Mouse (Mus musculus) bone marrow, adult 2 months (tissue): ENCODE data around the gene Pde8a.

Experiments used
- CTCF ChIP-seq: fragments of 200-500 bp; IDR thresholded peaks from 2 replicates; pipeline ENCODE4 v1.5.1; 2011; ENCODE audit warnings: low read length, control low read depth; ENCODE audit not compliant: control insufficient read depth, insufficient read depth
- POLR2A ChIP-seq: fragments of 200-500 bp; IDR thresholded peaks from 2 replicates; pipeline ENCODE4 v1.6.1; 2011; ENCODE audit warnings: low read depth, mild to moderate bottlenecking, control low read depth, low read length, borderline replicate concordance; ENCODE audit not compliant: control insufficient read depth

DNA sequence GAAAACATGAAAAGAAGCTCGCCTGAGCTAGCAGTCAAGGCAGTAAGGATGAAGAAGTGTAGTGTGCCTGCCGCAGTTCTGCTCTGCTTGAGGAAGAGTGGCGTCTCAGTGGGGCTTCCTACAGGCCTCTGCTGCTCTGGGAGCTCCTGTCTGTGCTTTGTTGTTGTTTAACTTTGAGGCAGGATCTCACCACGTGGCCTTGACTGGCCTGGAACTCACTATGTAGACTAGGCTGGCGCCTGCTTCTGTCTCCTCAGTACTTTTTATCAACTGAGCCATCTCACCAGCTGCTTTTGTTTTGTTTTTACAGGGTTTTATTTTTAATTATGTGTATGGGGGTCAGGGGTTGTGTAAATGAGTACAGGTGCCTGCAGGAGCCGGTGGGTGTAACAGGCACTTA is 84.8 kb downstream of the Pde8a start:
- TF ChIP-seq CTCF (no peak), POLR2A (no peak)
